Mouse (Mus musculus): ENCODE measurements around the gene Camp.
"Not testable (repeated sequence)": the region's sequence is repeated elsewhere in the genome, so short reads cannot be mapped to it uniquely, and the experiment has no call there.

The Camp gene

GRCm38 (mm10) chr9:109854341-109854740 lies 4.9 kb upstream of the Camp start:
- DNase-seq (ENCODE audit: low read depth, low spot score) = no peak

DNA sequence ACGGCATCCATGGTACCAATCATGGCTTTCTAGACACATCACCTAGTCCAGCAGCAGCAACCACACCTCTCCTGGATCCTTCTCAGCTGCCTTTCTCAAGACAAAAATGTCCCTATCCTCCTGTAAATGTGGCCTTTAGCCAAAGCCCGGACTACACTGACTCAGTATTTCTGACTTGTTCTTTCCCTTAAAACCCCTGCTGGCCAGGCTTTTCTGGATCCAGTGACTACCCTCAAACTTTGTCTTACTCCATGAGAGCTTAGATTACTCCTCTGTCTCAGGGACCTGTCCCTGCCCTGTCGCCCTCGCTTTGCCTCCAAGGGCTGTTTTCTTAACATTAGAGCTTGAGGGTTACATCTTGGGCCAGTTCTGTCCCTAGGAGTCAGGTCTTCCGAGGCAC lies 682 bp upstream of the Camp start:
- DNase-seq (ENCODE audit: low read depth, low spot score) = no peak

DNA sequence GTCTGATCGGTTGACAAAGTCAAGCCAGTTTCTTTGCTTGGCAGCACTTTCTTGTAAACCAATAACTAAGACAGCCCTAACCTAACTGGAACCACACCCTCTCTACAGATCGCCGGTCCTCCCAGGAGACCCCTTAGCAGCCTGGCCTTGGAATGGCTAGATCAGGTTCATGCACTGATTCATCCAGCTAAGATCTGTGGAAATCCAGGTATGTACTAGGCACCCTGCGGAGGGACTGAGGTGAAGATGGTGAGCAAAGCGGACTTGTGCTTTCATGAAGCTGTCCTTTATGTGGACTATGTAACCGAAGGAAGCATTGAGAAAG lies 16.4 kb downstream of the Camp start:
- no peak for DNase-seq (ENCODE audit: low read depth, low spot score)

DNA sequence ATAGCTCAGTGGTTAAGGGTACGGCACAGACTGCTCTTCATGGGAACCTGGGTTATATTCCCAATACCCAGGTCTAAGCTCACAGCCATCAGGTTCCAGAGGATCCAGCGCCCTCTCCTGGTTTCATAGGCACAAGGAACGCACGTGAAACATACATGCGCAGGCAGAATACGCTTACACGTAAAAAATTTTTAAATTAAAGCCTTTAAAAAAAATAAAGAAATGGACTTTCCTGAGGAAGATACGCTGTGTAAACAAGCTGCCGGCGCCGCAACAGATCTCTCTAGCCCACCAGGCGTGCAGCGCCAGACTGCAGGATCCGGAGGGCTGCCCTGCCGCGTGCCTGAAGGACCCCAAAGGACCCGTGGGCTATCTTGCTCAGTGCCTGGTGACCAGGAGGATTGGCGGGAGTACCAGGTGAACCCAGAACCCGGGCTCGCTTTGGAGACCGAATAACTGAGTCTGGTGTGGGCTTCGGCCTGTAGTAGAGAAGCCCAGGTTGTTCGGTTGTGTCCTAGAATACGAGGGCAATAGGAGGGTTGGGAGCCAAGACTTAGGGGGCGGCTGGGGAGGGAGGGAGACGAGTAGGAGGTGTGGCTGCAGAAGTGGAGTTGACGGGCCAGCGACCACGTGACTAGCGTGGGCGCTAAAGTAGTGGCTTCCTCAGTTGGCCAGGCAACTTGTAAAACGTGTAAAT lies 16.9 kb downstream of the Camp start, which contains the start of gene Nme6:
TSS of gene Nme6 (plus strand) at position 359 of the 697 bp plus-strand sequence.
- peak; percentile 87 for DNase-seq (ENCODE audit: low read depth, low spot score)

GRCm38 (mm10) chr9:109826181-109826580 lies 23.2 kb downstream of the Camp start:
- no peak for DNase-seq (ENCODE audit: low read depth, low spot score)

DNA sequence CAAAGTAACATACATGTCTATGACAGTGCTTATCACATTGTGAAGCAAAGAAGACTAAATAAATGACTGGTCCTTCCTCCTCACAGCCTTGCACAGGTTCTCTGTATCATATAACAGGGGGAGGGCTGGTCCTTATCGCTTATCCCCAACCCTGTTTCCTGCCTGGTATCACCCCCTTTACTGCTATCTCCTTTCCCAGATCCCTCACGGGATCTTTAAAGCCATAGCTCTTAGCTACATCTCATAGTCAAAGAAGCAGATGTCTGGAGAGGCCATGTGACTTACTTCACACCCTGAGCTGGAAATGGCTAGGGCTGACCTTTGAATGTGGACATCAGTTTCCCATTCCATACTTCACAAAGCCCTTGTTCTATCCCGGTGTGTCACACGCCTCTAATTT lies 23.7 kb downstream of the Camp start:
- no peak for DNase-seq (ENCODE audit: low read depth, low spot score)

- no peak for DNase-seq (ENCODE audit: low read depth, low spot score)
Observed at GRCm38 (mm10) chr9:109816341-109816740, 33.1 kb downstream of the Camp start.

GRCm38 (mm10) chr9:109813424-109813823 lies 36.0 kb downstream of the Camp start:
- DNase-seq (ENCODE audit: low read depth, low spot score) = peak; percentile 17

DNA sequence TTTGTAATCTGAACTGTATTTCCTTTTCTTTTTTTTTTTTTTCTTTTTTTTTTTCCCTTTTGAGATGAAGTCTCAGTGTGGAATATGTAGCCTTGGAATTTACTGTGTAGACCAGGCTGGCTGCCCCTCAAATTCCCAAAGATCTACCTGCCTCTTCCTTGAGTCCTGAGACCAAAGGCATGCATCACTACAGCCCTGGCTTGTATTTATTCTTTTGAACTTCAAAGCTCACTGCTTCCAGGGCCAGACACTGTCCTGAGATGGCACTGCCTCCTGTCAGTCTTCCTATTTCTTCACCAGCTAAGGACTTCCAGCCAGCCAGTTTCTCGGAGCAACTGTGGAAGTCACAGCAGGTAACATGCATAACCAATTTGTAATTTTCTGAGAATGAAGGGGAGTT lies 37.4 kb downstream of the Camp start, which contains the start of gene Spink8:
TSS of gene Spink8 (plus strand) at position 301 of the 400 bp plus-strand sequence.
- no peak for DNase-seq (ENCODE audit: low read depth, low spot score)

- DNase-seq (ENCODE audit: low read depth, low spot score) = no peak
Observed at GRCm38 (mm10) chr9:109807898-109808297, 41.5 kb downstream of the Camp start.

DNA sequence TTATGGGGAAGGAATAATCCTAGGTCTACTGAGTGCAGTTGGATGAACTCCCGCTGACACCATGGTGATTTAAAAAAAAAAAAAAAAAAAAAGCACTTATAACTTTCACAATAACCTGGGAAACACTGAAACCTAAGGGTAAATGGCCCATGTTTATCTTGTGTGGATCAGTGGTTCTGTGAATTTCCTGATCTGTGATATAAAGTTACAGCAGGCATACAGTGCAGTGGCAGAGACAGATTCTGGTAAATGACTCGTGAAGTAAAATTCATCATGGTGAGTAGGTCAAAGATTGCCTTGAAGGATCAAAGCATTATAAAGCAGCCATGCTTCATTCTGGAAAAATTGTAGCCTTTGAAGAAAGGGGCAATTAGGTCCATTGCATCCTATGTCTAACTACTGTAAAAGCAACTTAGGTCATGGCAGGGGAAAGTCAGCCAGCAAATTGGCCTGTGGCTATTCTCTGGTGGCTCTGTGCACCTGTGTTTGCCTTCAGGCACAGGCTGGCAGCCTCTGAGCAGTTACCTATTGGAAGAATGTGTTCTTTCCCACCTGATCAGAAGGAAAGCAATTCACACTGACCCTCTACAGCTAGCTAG lies 42.6 kb downstream of the Camp start:
- no peak for DNase-seq (ENCODE audit: low read depth, low spot score)

GRCm38 (mm10) chr9:109806260-109806659 lies 43.2 kb downstream of the Camp start:
- no peak for DNase-seq (ENCODE audit: low read depth, low spot score)

GRCm38 (mm10) chr9:109805596-109805995 lies 43.8 kb downstream of the Camp start:
- not testable (repeated sequence) for DNase-seq (ENCODE audit: low read depth, low spot score)

DNA sequence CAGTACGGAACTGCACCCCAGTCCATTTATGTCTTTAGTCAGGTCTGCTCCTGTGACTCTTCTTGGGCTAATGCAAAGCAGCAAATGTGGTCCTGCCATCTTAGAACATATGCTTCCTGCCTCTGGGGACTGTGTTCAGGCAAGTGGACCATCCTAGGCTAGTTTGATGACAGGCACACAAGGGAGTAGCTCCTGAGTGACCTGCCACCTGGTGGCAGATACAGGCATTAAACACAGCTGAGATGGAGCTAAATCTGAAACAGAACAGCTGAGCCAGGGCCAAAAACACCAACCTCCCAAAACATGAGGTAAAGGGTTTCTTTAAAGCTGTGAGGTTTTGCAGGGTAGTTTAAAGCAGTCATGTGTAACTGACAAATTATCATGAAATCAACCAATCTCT lies 51.4 kb downstream of the Camp start:
- peak; percentile 39 for DNase-seq (ENCODE audit: low read depth, low spot score)
